Mouse (Mus musculus) intestine, embryonic 16.5 days (tissue): ENCODE data around the gene Slc7a11. TPM values are rescaled to one million over a fixed set of nuclear protein-coding genes. Genes with fewer than 3 reads are reported as not detected.

ENCODE experiments used
- ATAC-seq: fragments of 200-750 bp; cut with Nextera tagmentation; 2 replicates; pipeline ENCODE4 v1.8.0; 2017; ENCODE audit warnings: moderate TSS enrichment, moderate library complexity
- H3K27ac ChIP-seq: fragments of 300-500 bp; sonication (generic); 2 replicates; pipeline ENCODE4 v1.5.1; 2014; ENCODE audit warnings: mild to moderate bottlenecking, low read length
- H3K27me3 ChIP-seq: fragments of 300-500 bp; sonication (generic); replicated peaks from 2 replicates; pipeline ENCODE4 v1.6.1; 2014; ENCODE audit warnings: low read length, control low read depth, mixed read lengths; ENCODE audit not compliant: control insufficient read depth, insufficient read depth
- H3K36me3 ChIP-seq: fragments of 300-500 bp; sonication (generic); 2 replicates; pipeline ENCODE4 v1.6.1; 2014; ENCODE audit warnings: low read length, control low read depth; ENCODE audit not compliant: control insufficient read depth, insufficient read depth
- H3K4me1 ChIP-seq: fragments of 300-500 bp; sonication (generic); 2 replicates; pipeline ENCODE4 v1.6.1; 2014; ENCODE audit warnings: low read length, control low read depth, mixed read lengths; ENCODE audit not compliant: control insufficient read depth, insufficient read depth
- H3K4me2 ChIP-seq: fragments of 300-500 bp; sonication (generic); 2 replicates; pipeline ENCODE4 v1.6.1; 2014; ENCODE audit warnings: low read depth, low read length, control low read depth
- H3K4me3 ChIP-seq: fragments of 300-500 bp; sonication (generic); 2 replicates; pipeline ENCODE4 v1.5.1; 2014; ENCODE audit warnings: mild to moderate bottlenecking, low read length
- H3K9ac ChIP-seq: fragments of 300-500 bp; sonication (generic); 2 replicates; pipeline ENCODE4 v1.6.1; 2014; ENCODE audit warnings: low read depth, low read length
- H3K9me3 ChIP-seq: fragments of 300-500 bp; sonication (generic); 2 replicates; pipeline ENCODE4 v1.6.1; 2016; ENCODE audit warnings: low read length, control low read depth; ENCODE audit not compliant: control insufficient read depth
- WGBS: fragments of 180-500 bp; shearing (Covaris S2); extraction: QIAGEN DNeasy Blood & Tissue Kit; methylation state at CpG from one replicate; pipeline ENCODE4 v1.1.7; 2014; 5-methylcytosine and 5-hydroxymethylcytosine counted together
- polyA plus RNA-seq: library from polyadenylated mRNA; unstranded; fragments of >200 nt; fragmentation: Nextera tagmentation; extraction: Ambion mirVana; gene quantifications from 2 replicates; pipeline ENCODE4 v1.2.1, GENCODE M21; 2015

The Slc7a11 gene
- polyA plus RNA-seq, 1 experiment from 2014 or later, result 0.18 TPM

DNA sequence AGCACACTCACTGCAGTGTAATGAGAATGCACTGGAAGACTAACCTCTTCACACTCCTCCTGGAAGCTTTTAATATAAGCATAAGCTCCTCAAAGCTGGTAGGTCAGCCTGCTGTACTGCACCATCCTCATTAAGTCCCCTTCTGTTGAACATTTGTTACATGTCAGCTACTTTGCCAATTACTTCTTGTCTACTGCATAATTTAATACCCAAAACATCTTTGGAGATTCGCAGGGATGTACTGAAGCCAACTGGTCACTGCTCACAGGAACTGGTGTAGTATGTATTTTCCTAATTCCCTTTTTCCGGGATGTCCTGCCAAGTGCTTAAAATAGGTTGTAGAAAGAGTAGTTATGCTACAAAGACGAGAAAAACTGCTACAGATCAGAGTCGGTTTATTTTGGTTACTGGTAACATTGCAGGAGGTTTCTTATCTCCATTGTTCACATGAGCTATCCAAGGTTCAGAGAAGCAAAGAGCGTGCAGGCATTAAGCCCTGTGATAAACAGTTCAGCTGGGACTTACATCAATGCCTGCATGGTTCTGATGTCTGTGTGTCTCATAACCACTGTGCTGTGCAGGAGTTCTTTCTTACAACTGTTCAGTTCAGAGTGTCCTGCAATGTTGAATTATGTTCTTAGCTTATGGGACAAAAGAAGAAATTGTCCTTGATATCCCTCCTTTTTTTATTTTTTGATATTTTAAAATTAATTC lies 439.3 kb downstream of the Slc7a11 start:
- Histone ChIP-seq H3K9ac (no peak overlapping the region), H3K4me2 (no peak overlapping the region), H3K9me3 (no peaks in the 10 kb centered on the region), H3K4me1 (no peaks in the 10 kb centered on the region), H3K27me3 (no peaks in the 10 kb centered on the region), H3K27ac (no peak overlapping the region), H3K4me3 (no peak overlapping the region), H3K36me3 (no peaks in the 10 kb centered on the region)
- no peak for ATAC-seq
- WGBS, result 32% methylated on average over 5 of the region's 5 CpGs

DNA sequence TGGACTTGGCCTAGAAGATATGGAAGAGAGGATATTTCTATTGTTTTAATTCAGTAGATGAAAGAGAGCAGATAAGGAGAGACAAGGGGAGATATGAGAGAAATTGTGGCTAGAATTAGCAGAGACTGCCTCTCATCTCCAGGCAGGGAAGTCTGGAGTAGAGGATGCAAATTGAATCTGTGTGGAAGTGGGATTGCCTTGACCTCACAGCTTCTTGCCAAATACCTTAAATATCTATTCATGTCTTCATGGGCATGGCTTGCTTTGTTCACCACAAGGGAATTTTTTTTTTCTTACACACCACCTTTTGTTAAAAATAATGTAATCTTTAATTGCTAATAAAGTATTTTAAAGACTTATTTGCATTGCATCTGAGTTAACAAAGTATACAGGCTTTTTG lies 441.3 kb downstream of the Slc7a11 start:
- H3K4me2 ChIP-seq, result no peak overlapping the region
- no peaks in the 10 kb centered on the region for H3K9me3 ChIP-seq
- no peaks in the 10 kb centered on the region for H3K27me3 ChIP-seq
- no peak for ATAC-seq
- H3K4me3 ChIP-seq, result no peak overlapping the region
- H3K36me3 ChIP-seq, result no peaks in the 10 kb centered on the region
- H3K27ac ChIP-seq, result no peak overlapping the region
- no peak overlapping the region for H3K9ac ChIP-seq
- H3K4me1 ChIP-seq, result no peaks in the 10 kb centered on the region

DNA sequence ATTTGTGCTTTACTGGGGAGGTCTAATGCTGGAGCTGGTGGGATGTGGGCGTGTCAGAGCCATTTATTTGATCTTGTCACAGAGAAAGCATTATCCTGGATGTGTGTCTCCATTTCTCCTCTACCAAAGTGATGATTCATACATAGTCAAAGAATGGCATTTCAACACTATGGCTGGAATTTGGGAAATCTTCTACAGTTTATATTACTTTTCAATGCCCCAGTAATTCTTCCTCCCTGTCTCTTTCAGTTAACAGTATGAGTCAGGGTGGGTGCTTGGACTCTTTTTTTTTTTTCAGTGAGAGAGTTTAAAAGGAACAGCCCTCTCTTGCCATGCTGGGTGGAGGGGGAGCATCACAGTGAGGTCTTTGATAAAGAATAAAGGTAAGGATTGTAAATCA lies 441.8 kb downstream of the Slc7a11 start:
- Histone ChIP-seq H3K36me3 (no peaks in the 10 kb centered on the region), H3K9ac (no peak overlapping the region), H3K27me3 (no peaks in the 10 kb centered on the region), H3K4me2 (no peak overlapping the region), H3K9me3 (no peaks in the 10 kb centered on the region), H3K27ac (no peak overlapping the region), H3K4me3 (no peak overlapping the region), H3K4me1 (no peaks in the 10 kb centered on the region)
- no peak for ATAC-seq
- WGBS, result 50% methylated on average over 1 of the region's 1 CpGs

DNA sequence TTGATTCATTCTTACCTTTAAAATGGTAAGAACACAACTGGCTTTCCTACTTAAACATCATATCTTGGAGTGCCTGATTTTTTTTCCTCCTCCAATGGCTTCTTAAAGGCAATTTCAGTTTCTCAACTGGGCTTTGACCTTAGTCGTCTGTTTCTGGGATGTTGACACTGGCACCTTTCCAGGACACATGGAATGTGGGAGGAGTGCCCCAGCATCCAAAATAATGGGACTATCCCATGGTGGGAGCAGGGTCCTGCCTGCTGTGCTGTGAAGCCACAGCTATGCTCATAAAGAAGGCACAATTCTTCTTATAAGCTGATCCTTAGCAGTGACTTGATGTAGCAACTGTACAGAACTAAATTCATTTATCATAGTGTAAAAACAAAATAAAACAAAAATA lies 450.5 kb downstream of the Slc7a11 start:
- no peak for ATAC-seq
- 7% methylated on average over 1 of the region's 1 CpGs for WGBS
- Histone ChIP-seq H3K4me1 (no peaks in the 10 kb centered on the region), H3K36me3 (no peaks in the 10 kb centered on the region), H3K4me3 (no peak overlapping the region), H3K9me3 (no peaks in the 10 kb centered on the region), H3K4me2 (no peak overlapping the region), H3K27ac (no peak overlapping the region), H3K27me3 (no peaks in the 10 kb centered on the region), H3K9ac (no peak overlapping the region)

DNA sequence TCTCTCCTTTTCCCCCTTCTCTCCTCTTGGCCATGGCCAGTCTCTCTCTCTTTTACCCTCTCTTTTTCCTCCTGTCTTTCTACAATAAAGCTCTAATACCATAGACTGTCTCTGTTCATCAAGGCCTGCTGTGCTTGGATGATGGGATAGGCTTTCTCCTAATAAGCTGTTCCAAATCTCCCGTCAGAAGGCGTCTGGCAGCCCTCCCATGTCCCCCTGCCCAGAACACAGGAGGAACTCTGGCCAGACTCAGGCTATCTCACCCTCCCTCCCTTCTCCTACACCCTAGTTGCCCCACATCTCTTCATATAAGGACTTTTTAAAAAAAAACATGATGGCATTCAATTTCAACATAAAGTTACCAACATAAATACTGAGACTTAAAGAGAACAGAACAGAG lies 456.2 kb downstream of the Slc7a11 start:
- 82% methylated on average over 2 of the region's 2 CpGs for WGBS
- no peak overlapping the region for H3K4me2 ChIP-seq
- H3K36me3 ChIP-seq, result no peaks in the 10 kb centered on the region
- H3K27me3 ChIP-seq, result no peaks in the 10 kb centered on the region
- no peaks in the 10 kb centered on the region for H3K4me1 ChIP-seq
- H3K27ac ChIP-seq, result no peak overlapping the region
- no peak overlapping the region for H3K9ac ChIP-seq
- H3K4me3 ChIP-seq, result no peak overlapping the region
- no peak for ATAC-seq
- no peaks in the 10 kb centered on the region for H3K9me3 ChIP-seq

DNA sequence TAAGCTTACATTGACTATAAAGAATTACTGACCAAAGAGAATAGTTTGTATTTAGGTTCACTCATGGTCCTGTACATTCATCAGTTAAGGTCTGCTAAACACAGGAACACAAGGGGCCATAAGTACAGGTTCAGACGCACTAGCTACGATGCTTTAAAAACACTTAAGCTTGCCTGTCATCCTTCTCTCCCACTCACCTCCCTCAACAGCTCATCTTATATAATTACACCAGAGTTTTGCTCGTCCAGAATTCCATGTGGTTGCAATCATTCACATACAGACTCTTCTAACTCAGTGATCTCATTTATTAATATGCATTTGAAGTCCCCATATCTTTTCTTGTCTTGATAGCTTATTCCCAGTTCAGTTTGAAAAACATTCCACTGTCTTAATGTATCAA lies 458.6 kb downstream of the Slc7a11 start:
- Histone ChIP-seq H3K9ac (no peak overlapping the region), H3K27ac (no peak overlapping the region), H3K4me2 (no peak overlapping the region), H3K9me3 (no peaks in the 10 kb centered on the region), H3K36me3 (no peaks in the 10 kb centered on the region), H3K4me3 (no peak overlapping the region), H3K4me1 (no peaks in the 10 kb centered on the region), H3K27me3 (no peaks in the 10 kb centered on the region)
- ATAC-seq, result no peak
- WGBS, result 50% methylated on average over 3 of the region's 3 CpGs

DNA sequence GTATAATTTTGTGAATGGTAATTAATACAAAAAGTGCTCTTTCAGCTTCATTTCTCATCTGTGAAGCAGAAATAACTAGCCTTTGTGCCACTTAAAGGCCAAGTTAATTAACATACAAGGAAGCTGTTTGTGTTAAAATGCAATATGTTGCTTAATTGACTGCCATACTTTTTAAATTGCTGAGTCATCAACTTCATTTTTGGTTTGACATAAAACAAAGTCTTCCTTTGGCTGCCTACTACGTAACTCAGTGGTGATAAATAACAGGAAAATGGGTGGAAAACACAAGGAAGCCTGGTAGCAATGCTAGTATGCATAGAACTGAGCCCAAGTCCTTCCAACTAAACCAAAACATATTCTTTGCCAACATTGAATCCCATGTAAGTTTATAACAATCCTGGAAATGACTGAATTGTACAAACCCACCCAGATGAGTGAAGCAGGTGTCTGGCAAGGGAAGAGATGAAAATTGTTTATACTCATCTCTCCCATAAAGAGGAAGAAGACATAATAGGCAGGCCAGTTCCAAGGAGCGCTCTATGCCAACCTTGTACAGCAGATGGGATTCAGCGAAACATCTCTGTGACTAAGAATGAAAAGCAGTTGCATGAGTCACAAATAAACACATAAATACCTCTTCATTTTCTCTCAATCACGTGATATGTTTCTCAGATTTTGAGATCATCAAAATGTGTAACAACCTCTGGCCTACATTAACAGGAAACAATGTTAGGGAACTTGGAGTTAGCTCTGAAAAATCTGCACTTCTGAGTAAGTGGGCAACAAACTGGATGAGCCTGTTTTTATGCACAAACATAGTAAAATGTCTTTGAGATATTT lies 459.8 kb downstream of the Slc7a11 start:
- 77% methylated on average over 4 of the region's 4 CpGs for WGBS
- H3K9ac ChIP-seq, result no peak overlapping the region
- H3K27ac ChIP-seq, result no peak overlapping the region
- no peaks in the 10 kb centered on the region for H3K36me3 ChIP-seq
- no peak for ATAC-seq
- H3K4me2 ChIP-seq, result no peak overlapping the region
- H3K9me3 ChIP-seq, result no peaks in the 10 kb centered on the region
- no peaks in the 10 kb centered on the region for H3K27me3 ChIP-seq
- H3K4me1 ChIP-seq, result no peaks in the 10 kb centered on the region
- H3K4me3 ChIP-seq, result no peak overlapping the region

DNA sequence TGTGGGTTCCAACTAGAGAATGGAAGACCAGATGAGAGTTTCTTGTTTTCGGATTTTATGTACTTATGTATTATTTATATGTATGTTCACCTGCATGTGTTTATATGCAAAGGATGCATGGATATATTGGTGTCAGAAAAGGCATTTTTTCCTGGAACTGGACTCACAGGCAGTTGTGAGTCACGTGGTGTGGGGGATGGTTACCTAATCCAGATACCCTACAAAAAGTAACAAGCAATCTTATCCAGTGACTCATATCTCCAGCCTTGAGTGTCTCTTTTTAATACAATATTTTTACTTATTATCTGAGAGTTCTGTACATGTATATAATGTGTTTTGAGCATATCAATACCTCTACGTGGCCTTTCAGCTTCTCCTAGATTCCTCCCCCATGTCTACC lies 469.4 kb downstream of the Slc7a11 start:
- H3K9me3 ChIP-seq, result no peaks in the 10 kb centered on the region
- H3K4me1 ChIP-seq, result no peaks in the 10 kb centered on the region
- H3K27ac ChIP-seq, result no peak overlapping the region
- no peak overlapping the region for H3K4me3 ChIP-seq
- no peaks in the 10 kb centered on the region for H3K27me3 ChIP-seq
- 82% methylated on average over 3 of the region's 3 CpGs for whole genome bisulfite sequencing
- H3K4me2 ChIP-seq, result no peak overlapping the region
- H3K9ac ChIP-seq, result no peak overlapping the region
- no peak for ATAC-seq
- no peaks in the 10 kb centered on the region for H3K36me3 ChIP-seq

DNA sequence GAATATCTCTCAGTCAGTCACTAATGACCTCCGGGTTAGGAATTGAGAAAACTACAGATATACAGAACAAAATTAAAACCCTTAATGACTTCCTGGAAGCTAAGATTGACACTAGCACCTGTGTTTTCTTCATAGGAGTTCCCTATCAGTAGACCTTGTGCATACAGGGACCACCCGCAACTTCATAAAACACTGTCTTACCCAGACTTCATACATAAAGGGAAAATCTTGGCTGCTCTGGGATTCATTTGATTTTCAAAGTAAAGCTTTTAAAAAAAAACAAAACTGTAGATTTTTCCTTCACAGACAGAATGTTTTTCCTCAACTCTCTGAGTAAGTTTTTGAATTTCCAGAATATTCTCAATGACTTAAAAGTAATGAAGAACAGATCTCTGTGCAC lies 477.8 kb downstream of the Slc7a11 start:
- H3K27ac ChIP-seq, result no peak overlapping the region
- H3K9me3 ChIP-seq, result no peaks in the 10 kb centered on the region
- H3K4me1 ChIP-seq, result no peaks in the 10 kb centered on the region
- H3K9ac ChIP-seq, result no peak overlapping the region
- no peaks in the 10 kb centered on the region for H3K36me3 ChIP-seq
- H3K4me3 ChIP-seq, result no peak overlapping the region
- no peak overlapping the region for H3K4me2 ChIP-seq
- H3K27me3 ChIP-seq, result no peaks in the 10 kb centered on the region
- no peak for ATAC-seq
- WGBS, result 82% methylated on average over 2 of the region's 2 CpGs
